In the genomic region with DNA sequence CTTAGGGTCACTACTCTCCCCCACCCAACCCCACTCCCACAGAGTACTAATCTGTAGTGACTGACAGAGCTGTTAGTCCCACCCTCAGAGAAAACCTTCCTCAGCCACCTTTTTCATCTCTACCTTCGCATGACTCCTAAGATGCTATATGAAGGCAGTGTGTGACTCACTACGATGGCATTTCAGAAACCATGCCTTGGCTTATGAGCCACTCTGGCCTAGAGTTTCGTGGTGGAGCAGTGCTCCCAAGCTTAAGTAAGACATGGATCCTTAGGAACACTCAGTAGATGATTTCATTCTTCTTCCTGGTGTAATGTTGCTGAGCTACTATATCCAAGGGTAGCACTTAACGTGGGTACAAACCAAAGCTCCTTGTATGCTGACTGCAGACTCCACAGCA, we compare ENCODE assay signal across 17 mouse cellular contexts.
DNase-seq lines count a peak whose midpoint lies in the region; ATAC-seq and TF ChIP-seq lines count a peak whose summit lies in the region.
"Had no signal": no experiment of that assay in that cellular context is flagged by ENCODE, and none has a peak within 500 bp of the region (broad histone marks: within the 10 kb centered on the region; RNA-seq: fewer than 3 reads in every experiment).

No protein-coding gene starts in this region.

- no peak for TF ChIP-seq CTCF in intestine, postnatal 0 days (IDR thresholded peaks at IDR 0.05; ENCODE audit: low read depth)
- TF ChIP-seq CTCF in thymus, adult 2 months (IDR thresholded peaks at IDR 0.05; ENCODE audit: borderline replicate concordance, control insufficient read depth, extremely low read depth, insufficient read depth, low read length, poor library complexity): no peak

- no peaks in the 10 kb centered on the region for H3K27me3 ChIP-seq in intestine, postnatal 0 days (replicated peaks; ENCODE audit: control insufficient read depth, insufficient read depth, low read length)
- H3K27me3 ChIP-seq in intestine, embryonic 15.5 days (replicated peaks): no peaks in the 10 kb centered on the region
- no peaks in the 10 kb centered on the region for H3K27me3 ChIP-seq in embryonic facial prominence, embryonic 10.5 days (replicated peaks; ENCODE audit: low read depth, poor library complexity, severe bottlenecking)
- no peaks in the 10 kb centered on the region for H3K27me3 ChIP-seq in thymus, adult 2 months (ENCODE audit: control insufficient read depth, insufficient read depth, low read length)
- H3K27me3 ChIP-seq: CH12.LX; hindbrain, embryonic 12.5 days had no signal

- no peak overlapping the region for H3K27ac ChIP-seq in intestine, postnatal 0 days (ENCODE audit: low read depth, low read length)
- no peak overlapping the region for H3K27ac ChIP-seq in intestine, embryonic 15.5 days
- no peak overlapping the region for H3K27ac ChIP-seq in embryonic facial prominence, embryonic 10.5 days (replicated peaks)
- H3K27ac ChIP-seq in thymus, adult 2 months (ENCODE audit: control insufficient read depth, insufficient read depth, low read length): no peak overlapping the region
- H3K27ac ChIP-seq: forebrain, embryonic 10.5 days; hindbrain, embryonic 12.5 days had no signal

- no peaks in the 10 kb centered on the region for H3K4me1 ChIP-seq in intestine, postnatal 0 days (replicated peaks; ENCODE audit: control insufficient read depth, insufficient read depth, low read length)
- H3K4me1 ChIP-seq in intestine, embryonic 15.5 days (replicated peaks): no peaks in the 10 kb centered on the region
- peaks cover 10% of the 10 kb centered on the region for H3K4me1 ChIP-seq in embryonic facial prominence, embryonic 10.5 days
- H3K4me1 ChIP-seq in thymus, adult 2 months (replicated peaks; ENCODE audit: control insufficient read depth, insufficient read depth, low read length): no peaks in the 10 kb centered on the region

- TF ChIP-seq POLR2A in thymus, adult 2 months (IDR thresholded peaks at IDR 0.05; ENCODE audit: control insufficient read depth, extremely low read depth, insufficient read depth, low read length, poor library complexity): no peak

- no peaks in the 10 kb centered on the region for H3K36me3 ChIP-seq in intestine, postnatal 0 days (ENCODE audit: control insufficient read depth, insufficient read depth)
- no peaks in the 10 kb centered on the region for H3K36me3 ChIP-seq in intestine, embryonic 15.5 days
- H3K36me3 ChIP-seq in embryonic facial prominence, embryonic 10.5 days (replicated peaks): no peaks in the 10 kb centered on the region
- no peaks in the 10 kb centered on the region for H3K36me3 ChIP-seq in thymus, adult 2 months (ENCODE audit: control insufficient read depth, insufficient read depth, low read length)
- H3K36me3 ChIP-seq: forebrain, embryonic 10.5 days; hindbrain, embryonic 12.5 days had no signal

- no peak overlapping the region for H3K9ac ChIP-seq in intestine, postnatal 0 days (ENCODE audit: low read depth, low read length)
- no peak overlapping the region for H3K9ac ChIP-seq in intestine, embryonic 15.5 days
- H3K9ac ChIP-seq: hindbrain, embryonic 12.5 days had no signal

- H3K4me2 ChIP-seq in intestine, postnatal 0 days (replicated peaks; ENCODE audit: low read depth): no peak overlapping the region
- H3K4me2 ChIP-seq in intestine, embryonic 15.5 days (replicated peaks): no peak overlapping the region
- H3K4me2 ChIP-seq: hindbrain, embryonic 12.5 days had no signal

- DNase-seq in 3T3-L1 (ENCODE audit: low read depth, low spot score) (peak; percentile 95), NIH3T3 (ENCODE audit: low read depth) (peak; percentile 80)
- DNase-seq in embryonic facial prominence, embryonic 10.5 days (ENCODE audit: low spot score): no peak
- no peak for DNase-seq in thymus, adult 2 months
- DNase-seq: cerebellum, adult 9-11 months; cerebellum, postnatal 36 days; gastrocnemius, postnatal 14 days; heart, postnatal 10 days had no signal

- 0 out of 2 replicates have a peak, but pooled peaks have one; percentile 10 for ATAC-seq in intestine, postnatal 0 days
- ATAC-seq in intestine, embryonic 15.5 days: no peak
- ATAC-seq: forebrain, embryonic 14.5 days; hindbrain, embryonic 16.5 days; inflammation-experienced regulatory T-cells, adult 6 months had no signal

- no peak overlapping the region for H3K4me3 ChIP-seq in intestine, postnatal 0 days (ENCODE audit: low read depth, low read length)
- no peak overlapping the region for H3K4me3 ChIP-seq in intestine, embryonic 15.5 days (replicated peaks)
- no peak overlapping the region for H3K4me3 ChIP-seq in embryonic facial prominence, embryonic 10.5 days
- H3K4me3 ChIP-seq in thymus, adult 2 months (ENCODE audit: control insufficient read depth, insufficient read depth, low read length): no peak overlapping the region
- H3K4me3 ChIP-seq: erythroblast, embryonic 14.5 days; forebrain, embryonic 10.5 days; hindbrain, embryonic 12.5 days had no signal

- 86% methylated on average over 4 of the region's 4 CpGs for WGBS in intestine, postnatal 0 days
- WGBS in intestine, embryonic 15.5 days: 85% methylated on average over 4 of the region's 4 CpGs
- 89% methylated on average over 4 of the region's 4 CpGs for WGBS in embryonic facial prominence, embryonic 10.5 days
- WGBS in thymus, adult 2 months: 91% methylated on average over 4 of the region's 4 CpGs

- H3K9me3 ChIP-seq in intestine, postnatal 0 days (ENCODE audit: control insufficient read depth): no peaks in the 10 kb centered on the region
- no peaks in the 10 kb centered on the region for H3K9me3 ChIP-seq in intestine, embryonic 15.5 days
- no peaks in the 10 kb centered on the region for H3K9me3 ChIP-seq in embryonic facial prominence, embryonic 10.5 days
- H3K9me3 ChIP-seq: forebrain, embryonic 10.5 days; hindbrain, embryonic 12.5 days had no signal

Comparison
In these comparisons a context has a peak if more than half of its experiments do, and no peak if none do; other contexts are left out.
1. DNase-seq: peak in 3T3-L1 (single experiment) and NIH3T3 (single experiment); none in embryonic facial prominence, embryonic 10.5 days (single experiment) and thymus, adult 2 months (single experiment).